ENCODE assay signal across 8 mouse cellular contexts in the genomic region with DNA sequence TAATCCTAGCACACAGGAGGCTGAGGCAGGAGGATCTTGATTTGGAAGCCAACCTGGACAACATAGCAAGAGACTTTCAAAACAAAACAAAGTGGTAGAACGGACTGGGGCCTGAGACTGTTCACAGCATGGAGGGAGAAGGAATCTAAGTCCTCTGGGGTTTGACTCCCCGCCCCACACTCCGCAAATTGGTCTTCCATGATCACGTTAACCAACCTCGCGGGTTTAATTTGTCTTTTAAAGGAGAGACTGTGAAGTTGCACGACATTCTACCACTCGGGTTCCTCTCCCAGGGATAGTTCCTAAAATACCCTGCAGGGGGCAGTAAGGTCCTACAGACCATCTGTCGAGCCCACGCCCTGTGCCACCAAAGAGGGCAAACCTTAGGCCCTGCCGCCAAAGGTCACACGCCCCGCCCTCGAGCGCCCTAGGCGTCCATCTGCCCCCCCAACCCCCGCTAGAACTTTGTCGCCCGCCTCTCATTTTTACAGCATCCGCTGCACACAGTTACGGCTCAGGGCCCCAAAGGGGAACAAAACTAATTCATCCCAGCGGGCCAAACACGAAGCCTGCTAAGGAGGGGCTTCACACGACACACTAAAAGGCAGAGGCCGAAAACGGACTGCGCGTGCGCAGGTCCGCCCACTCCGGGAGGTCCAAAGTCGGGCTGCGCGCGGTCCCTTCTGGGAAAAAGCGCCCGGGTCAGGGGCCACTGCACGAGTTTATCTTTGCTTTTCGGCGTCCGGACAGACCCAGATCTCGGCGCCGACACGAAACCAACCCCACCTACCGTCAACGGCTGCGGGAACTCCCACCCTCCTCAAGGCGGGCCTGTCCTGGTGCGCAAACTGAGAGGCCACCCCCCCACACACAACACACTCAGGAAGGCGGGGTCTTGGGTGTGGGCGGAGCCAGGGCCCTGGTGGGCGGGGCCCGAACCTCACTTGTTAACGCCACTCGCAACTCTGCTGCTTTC. TPM values are rescaled to one million over a fixed set of nuclear protein-coding genes. Genes with fewer than 3 reads are reported as not detected.
DNase-seq lines count a peak whose midpoint lies in the region; ATAC-seq and TF ChIP-seq lines count a peak whose summit lies in the region.

A gene (minus strand): TSS at position 855 of the 976 bp plus-strand sequence.

- peak within 1 kb of the TSS; percentile 43 for H3K4me2 ChIP-seq in forebrain, embryonic 14.5 days (ENCODE audit: low read length)

- peak; percentile 97 for DNase-seq in forebrain, embryonic 14.5 days (ENCODE audit: low spot score)
- DNase-seq in heart, postnatal 25 days (ENCODE audit: low spot score) = peak; percentile 85
- DNase-seq in layer of hippocampus, adult 18-20 months (ENCODE audit: low spot score in 2 of 2) = peak; percentile 80 to 94
- DNase-seq in lung, adult 2 months = peak; percentile 95
- DNase-seq in thymus, adult 18-20 months = peak; percentile 85 to 90

- peak within 1 kb of the TSS; percentile 94 for H3K4me3 ChIP-seq in ES-Bruce4 (ENCODE audit: low read depth, low read length)
- H3K4me3 ChIP-seq in forebrain, embryonic 14.5 days (ENCODE audit: low read depth, low read length) = peak within 1 kb of the TSS; percentile 43
- peak within 1 kb of the TSS; percentile 93 for H3K4me3 ChIP-seq in lung, adult 2 months (replicated peaks; ENCODE audit: extremely low read depth, low read depth, low read length)

- no peaks in the 10 kb centered on the region for H3K27me3 ChIP-seq in ES-Bruce4 (ENCODE audit: control insufficient read depth, insufficient read depth, low read length, poor library complexity, severe bottlenecking)
- no peaks in the 10 kb centered on the region for H3K27me3 ChIP-seq in forebrain, embryonic 14.5 days (replicated peaks; ENCODE audit: control insufficient read depth, insufficient read depth, low read length)

- no peaks in the 10 kb centered on the region for H3K9me3 ChIP-seq in ES-Bruce4 (replicated peaks; ENCODE audit: control insufficient read depth, insufficient read depth, low read length, poor library complexity, severe bottlenecking)
- no peaks in the 10 kb centered on the region for H3K9me3 ChIP-seq in forebrain, embryonic 14.5 days (replicated peaks; ENCODE audit: control insufficient read depth, low read length)

- peak; percentile 71 for TF ChIP-seq CTCF in ES-Bruce4 (IDR thresholded peaks at IDR 0.05; ENCODE audit: low read depth, low read length)
- TF ChIP-seq CTCF in lung, adult 2 months (IDR thresholded peaks at IDR 0.05; ENCODE audit: insufficient read depth, low read length) = peak; percentile 79

- peak; percentile 87 for ATAC-seq in cerebellum, adult (ENCODE audit: insufficient number of reproducible peaks, low FRiP score, low TSS enrichment)
- ATAC-seq in forebrain, embryonic 14.5 days = peak; percentile 96
- peak; percentile 92 for ATAC-seq in neutrophil, adult 5-6 weeks (ENCODE audit: extremely low read depth, insufficient number of reproducible peaks, low FRiP score, poor library complexity, severe bottlenecking)

- H3K36me3 ChIP-seq in ES-Bruce4 (ENCODE audit: control insufficient read depth, insufficient read depth, low read length, poor library complexity, severe bottlenecking) = no peaks in the 10 kb centered on the region
- no peaks in the 10 kb centered on the region for H3K36me3 ChIP-seq in forebrain, embryonic 14.5 days (ENCODE audit: control insufficient read depth, insufficient read depth, low read length)

- no peak for TF ChIP-seq POLR2A in ES-Bruce4 (IDR thresholded peaks at IDR 0.05; ENCODE audit: insufficient read depth, low read length)
- TF ChIP-seq POLR2A in lung, adult 2 months (IDR thresholded peaks at IDR 0.05; ENCODE audit: borderline replicate concordance, extremely low read depth, low read depth, low read length) = peak; percentile 84

- TF ChIP-seq EP300 in ES-Bruce4 (IDR thresholded peaks at IDR 0.05; ENCODE audit: insufficient read depth, low read depth, low read length) = 0 out of 2 replicates have a peak, but pooled peaks have one; percentile 15

- peak within 1 kb of the TSS; percentile 82 for H3K27ac ChIP-seq in ES-Bruce4 (ENCODE audit: insufficient read depth, low read length)
- peak within 1 kb of the TSS; percentile 75 for H3K27ac ChIP-seq in forebrain, embryonic 14.5 days (ENCODE audit: low read depth, low read length)

- peak within 1 kb of the TSS; percentile 83 for H3K9ac ChIP-seq in ES-Bruce4 (ENCODE audit: low read depth, poor library complexity, severe bottlenecking)
- peak within 1 kb of the TSS; percentile 59 for H3K9ac ChIP-seq in forebrain, embryonic 14.5 days (ENCODE audit: low read length)

- no peaks in the 10 kb centered on the region for H3K4me1 ChIP-seq in ES-Bruce4 (ENCODE audit: control insufficient read depth, insufficient read depth, low read length)
- H3K4me1 ChIP-seq in forebrain, embryonic 14.5 days (ENCODE audit: control insufficient read depth, insufficient read depth, low read length) = 0 out of 2 replicates have a peak, but pooled peaks cover 3% of the 10 kb centered on the region
- peaks cover 4% of the 10 kb centered on the region; the same call in 1 of the 2 replicates for H3K4me1 ChIP-seq in lung, adult 2 months (ENCODE audit: control insufficient read depth, insufficient read depth, low read length)

- intact Hi-C loops in heart, postnatal 25 days (cut with DNase I) = no loop called here

- WGBS in forebrain, embryonic 14.5 days = 2% methylated on average over 56 of the region's 56 CpGs
- WGBS in lung, adult 2 months = 1% methylated on average over 56 of the region's 56 CpGs

RNA-seq across cellular contexts. Expression of the gene that starts here (rescaled TPM):
- 3.7 and 5.1 TPM in 2 replicates for polyA plus RNA-seq in ES-Bruce4 (2011; ENCODE audit: insufficient read depth, insufficient read length, low read depth, missing spikeins)
- 7.9 and 8.8 TPM in 2 replicates for polyA plus RNA-seq in forebrain, embryonic 14.5 days (2014; fragmentation: Nextera tagmentation; extraction: Ambion mirVana)
- total RNA-seq in heart, postnatal 25 days (2021) = 1 to 10 TPM; 3.9 to 4.0 TPM
- total RNA-seq in layer of hippocampus, adult 18-20 months (2021) = 1 to 10 TPM; 1.7 to 2.6 TPM
- polyA plus RNA-seq in lung, adult 2 months (2012; rRNA removed) = 1.8 and 2.7 TPM in 2 replicates
- total RNA-seq in neutrophil, adult 5-6 weeks (2017) = 8.3 and 8.5 TPM in 2 replicates

Comparison
In these comparisons a context has a peak if more than half of its experiments do, and no peak if none do; other contexts are left out.
1. Peak in every context shown above with its lines: DNase-seq, ATAC-seq, H3K4me3 ChIP-seq and H3K27ac ChIP-seq.
2. H3K4me3 ChIP-seq: peak in every context shown above with its lines; median percentile 94 in ES-Bruce4; 93 in lung, adult 2 months; 43 in forebrain, embryonic 14.5 days.